Mouse (Mus musculus) hindlimb bud, embryonic 11.5 days (tissue): ENCODE data around the gene Serf2.
A peak's percentile ranks its signal among the peaks of the same experiment; 100 is the strongest.
"Not testable (repeated sequence)": the region's sequence is repeated elsewhere in the genome, so short reads cannot be mapped to it uniquely, and the experiment has no call there.

Experiments used
- DNase-seq: peaks from one replicate; pipeline ENCODE4 v3.0.0-alpha.2; 2012; ENCODE audit warnings: low read depth, low spot score; ENCODE audit errors: extremely low spot score

The Serf2 gene

GRCm38 (mm10) chr2:121501550-121501949 is 52.6 kb downstream of the Serf2 start:
- DNase-seq = not testable (repeated sequence)

GRCm38 (mm10) chr2:121505942-121506882 is 57.2 kb downstream of the Serf2 start, which contains the start of the genes Mfap1a and Wdr76:
Gene Mfap1a (minus strand): TSS chr2:121506665.
Gene Wdr76 (plus strand): TSS chr2:121506723.
- peak; percentile 79 for DNase-seq

DNA sequence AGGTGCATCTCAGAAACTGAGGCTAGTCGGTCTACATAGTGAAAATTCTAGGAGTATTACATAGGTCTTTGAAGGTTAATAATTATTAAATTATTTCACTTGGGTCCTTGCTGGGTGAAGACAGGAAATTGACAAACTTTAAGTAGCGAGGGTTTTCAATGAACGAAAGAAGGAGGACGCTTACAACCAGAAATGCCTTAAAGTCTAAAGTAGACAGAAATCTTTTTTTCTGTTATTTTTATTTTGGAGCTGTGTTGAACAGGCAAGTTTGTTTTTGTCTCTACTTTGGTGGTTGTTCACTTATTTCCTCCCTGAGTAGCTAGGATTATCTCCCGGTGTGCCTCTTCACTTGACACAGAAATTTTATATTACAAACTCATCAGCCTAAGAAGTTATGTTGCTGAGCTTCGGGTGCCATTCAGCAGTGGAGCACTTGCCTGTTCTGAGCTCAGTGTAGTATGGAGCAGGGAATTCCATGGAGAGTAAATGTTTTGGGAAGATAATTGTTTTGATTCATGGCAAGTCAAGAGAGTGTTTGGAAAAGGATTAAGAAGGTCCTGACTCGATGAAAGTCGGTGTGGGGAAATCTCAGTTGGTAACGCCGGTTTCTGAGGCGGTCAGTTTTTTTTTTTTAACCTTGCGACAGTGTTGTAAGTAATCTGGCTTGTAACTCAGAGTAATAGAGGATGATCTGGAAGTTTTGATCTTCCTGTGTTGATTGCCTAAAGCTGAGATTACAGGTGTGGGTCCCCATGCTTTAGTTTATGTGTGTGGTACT is 58.4 kb downstream of the Serf2 start:
- DNase-seq = no peak
